Mouse (Mus musculus) liver, embryonic 12.5 days (tissue): ENCODE data around the gene Ostm1. TPM values are rescaled to one million over a fixed set of nuclear protein-coding genes. Genes with fewer than 3 reads are reported as not detected.

Source experiments
- ATAC-seq: fragments of 200-750 bp; cut with Nextera tagmentation; 2 replicates; pipeline ENCODE4 v1.8.0; 2017; ENCODE audit warnings: moderate number of reproducible peaks, mild to moderate bottlenecking, moderate library complexity
- H3K27ac ChIP-seq: fragments of 300-500 bp; sonication (generic); 2 replicates; pipeline ENCODE4 v1.5.1; 2016; ENCODE audit warnings: mild to moderate bottlenecking
- H3K27me3 ChIP-seq: fragments of 300-500 bp; sonication (generic); replicated peaks from 2 replicates; pipeline ENCODE4 v1.6.1; 2016; ENCODE audit warnings: mild to moderate bottlenecking, moderate library complexity
- H3K36me3 ChIP-seq: fragments of 300-500 bp; sonication (generic); 2 replicates; pipeline ENCODE4 v1.6.1; 2016; ENCODE audit warnings: mild to moderate bottlenecking, moderate library complexity
- H3K4me1 ChIP-seq: fragments of 300-500 bp; sonication (generic); 2 replicates; pipeline ENCODE4 v1.6.1; 2016
- H3K4me2 ChIP-seq: fragments of 300-500 bp; sonication (generic); 2 replicates; pipeline ENCODE4 v1.6.1; 2016; ENCODE audit warnings: mild to moderate bottlenecking, moderate library complexity
- H3K4me3 ChIP-seq: fragments of 300-500 bp; sonication (generic); 2 replicates; pipeline ENCODE4 v1.5.1; 2016; ENCODE audit warnings: mild to moderate bottlenecking, moderate library complexity
- H3K9ac ChIP-seq: fragments of 300-500 bp; sonication (generic); 2 replicates; pipeline ENCODE4 v1.6.1; 2016; ENCODE audit warnings: mild to moderate bottlenecking, moderate library complexity
- H3K9me3 ChIP-seq: fragments of 300-500 bp; sonication (generic); replicated peaks from 2 replicates; pipeline ENCODE4 v1.6.1; 2016; ENCODE audit warnings: mild to moderate bottlenecking, moderate library complexity
- WGBS: fragments of 180-500 bp; shearing (Covaris S2); methylation state at CpG from one replicate; pipeline ENCODE4 v1.1.7; 2016; ENCODE audit not compliant: insufficient replicate concordance; 5-methylcytosine and 5-hydroxymethylcytosine counted together
- polyA plus RNA-seq: library from polyadenylated mRNA; unstranded; fragments of >200 nt; fragmentation: Nextera tagmentation; extraction: Ambion mirVana; gene quantifications from 2 replicates; pipeline ENCODE4 v1.2.1, GENCODE M21; 2016

The Ostm1 gene
- polyA plus RNA-seq: 19.9 and 20.1 TPM in 2 replicates

DNA sequence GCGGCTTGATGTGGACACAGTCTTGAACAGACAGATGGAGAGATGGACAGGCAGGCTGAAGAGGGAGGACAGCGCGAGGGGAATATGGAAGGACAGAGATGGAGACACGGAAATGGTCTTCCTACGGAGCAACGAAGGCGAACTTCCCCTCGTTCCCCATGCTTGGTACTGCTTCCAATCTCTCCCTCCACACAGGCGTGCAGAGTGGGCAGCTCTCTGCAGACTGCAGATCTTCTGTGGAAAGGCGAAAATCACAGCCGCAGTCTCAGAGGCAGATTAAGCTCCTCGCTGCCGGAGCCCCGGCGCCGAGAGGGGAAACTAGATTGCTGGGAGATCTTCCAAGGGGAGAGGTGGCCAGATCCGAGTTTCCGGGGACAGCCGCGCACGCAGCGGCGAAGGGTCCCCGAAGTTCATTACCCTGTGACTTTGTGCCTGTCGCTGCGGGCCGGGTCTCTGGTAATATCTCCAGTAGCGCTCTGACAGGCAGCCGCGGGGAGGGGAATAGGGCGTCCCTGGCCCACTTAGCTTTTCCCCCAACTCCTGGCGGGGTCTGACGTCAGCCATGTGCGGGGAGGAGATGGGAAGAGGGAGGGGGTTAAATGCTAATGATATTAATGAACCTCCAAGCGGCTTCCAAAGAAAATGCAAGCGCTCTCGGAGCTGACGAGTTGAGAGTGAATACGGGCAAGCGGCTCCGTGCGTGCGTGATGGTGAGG, at the start of gene Ostm1, which contains the start of gene Nr2e1:
Gene Ostm1 (plus strand): TSS at position 666 of the 716 bp plus-strand sequence.
Gene Nr2e1 (minus strand): TSS at position 476 of the 716 bp plus-strand sequence.
- no peaks in the 10 kb centered on the region for H3K9me3 ChIP-seq
- H3K27ac ChIP-seq: no peak within 1 kb of the TSS
- H3K27me3 ChIP-seq: peaks cover 100% of the 10 kb centered on the region
- under 1% methylated on average over 43 of the region's 43 CpGs for WGBS
- H3K4me1 ChIP-seq: peaks cover 18% of the 10 kb centered on the region; the same call in 1 of the 2 replicates
- peak within 1 kb of the TSS; percentile 24 for H3K4me2 ChIP-seq
- no peaks in the 10 kb centered on the region for H3K36me3 ChIP-seq
- H3K9ac ChIP-seq: no peak within 1 kb of the TSS
- peak within 1 kb of the TSS; percentile 17; the same call in 1 of the 2 replicates for H3K4me3 ChIP-seq
- no peak for ATAC-seq

DNA sequence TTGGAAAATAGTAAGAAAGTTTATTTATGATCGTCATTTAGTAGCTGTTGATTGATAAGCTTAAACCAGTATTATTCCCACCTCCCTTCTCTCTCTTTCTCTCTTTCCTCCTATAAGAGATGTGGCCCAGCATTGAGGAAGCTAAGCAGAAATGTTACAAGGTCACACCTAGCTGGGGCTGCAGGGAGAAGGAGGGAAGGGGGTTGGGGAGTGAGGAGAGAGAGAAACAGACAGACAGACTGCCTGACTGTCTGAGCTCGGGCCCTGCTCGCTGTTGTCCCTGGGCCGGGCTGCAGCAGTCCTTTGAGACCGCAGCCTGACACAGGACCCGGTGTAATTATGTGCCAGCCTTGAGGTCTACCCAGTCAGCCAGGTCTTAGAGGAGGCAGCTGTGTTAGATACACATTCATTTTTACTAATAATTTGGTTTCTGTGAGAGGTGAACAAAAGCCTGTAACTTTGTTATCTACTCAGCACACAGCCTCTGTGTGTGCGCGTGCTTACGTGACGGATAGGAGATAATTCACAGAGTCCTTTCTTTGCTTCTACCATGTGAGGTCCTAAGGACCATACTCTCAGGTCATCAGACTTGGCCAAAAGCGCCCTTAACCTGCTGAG, 49.7 kb upstream of the Ostm1 start:
- Histone ChIP-seq H3K27me3 (no peaks in the 10 kb centered on the region), H3K9ac (peak overlapping the region; percentile 71), H3K27ac (peak overlapping the region; percentile 98), H3K4me1 (peaks cover 87% of the 10 kb centered on the region), H3K36me3 (peaks cover 66% of the 10 kb centered on the region), H3K4me2 (peak overlapping the region; percentile 70), H3K9me3 (no peaks in the 10 kb centered on the region), H3K4me3 (peak overlapping the region; percentile 38)
- WGBS: 30% methylated on average over 11 of the region's 11 CpGs
- ATAC-seq: peak; percentile 85

DNA sequence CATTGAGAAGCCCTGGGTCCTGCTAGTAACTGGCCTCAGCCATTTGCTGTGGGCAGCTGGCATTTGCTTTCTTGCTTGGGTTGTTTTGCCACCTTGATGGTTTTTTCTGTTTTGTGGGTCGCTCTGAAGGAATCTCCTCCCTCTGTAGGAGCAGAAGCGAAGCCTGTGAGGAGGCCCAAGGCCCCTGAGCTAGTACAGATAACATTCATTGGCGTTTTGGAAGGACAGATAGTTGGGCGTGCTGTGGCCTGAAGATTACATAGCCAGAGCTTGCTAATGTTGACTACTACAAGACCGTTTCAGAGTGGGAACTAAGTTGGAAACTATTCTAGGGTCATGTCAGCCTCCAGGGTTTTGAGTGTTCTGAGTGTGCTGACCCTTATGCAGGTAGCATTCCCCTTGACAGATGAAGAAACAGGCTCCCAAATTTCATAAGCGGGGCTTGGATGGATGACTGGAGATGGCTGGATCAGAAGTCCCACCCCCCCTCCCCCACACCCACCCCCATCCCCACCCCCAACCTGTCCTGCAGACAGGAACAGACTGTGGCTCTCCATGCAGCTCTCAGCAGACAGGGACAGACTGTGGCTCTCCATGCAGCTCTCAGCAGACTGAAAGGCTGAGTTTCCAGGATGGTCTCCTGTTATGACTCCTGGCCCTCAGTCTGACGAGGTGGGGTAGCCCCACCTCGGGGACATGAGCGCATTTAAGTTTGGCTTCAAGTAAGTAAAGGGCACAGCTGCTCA, 45.9 kb upstream of the Ostm1 start:
- peak overlapping the region; percentile 67 for H3K9ac ChIP-seq
- ATAC-seq: peak; percentile 90
- 26% methylated on average over 9 of the region's 9 CpGs for WGBS
- no peaks in the 10 kb centered on the region for H3K27me3 ChIP-seq
- H3K4me3 ChIP-seq: peak overlapping the region; percentile 32
- H3K27ac ChIP-seq: peak overlapping the region; percentile 98
- no peaks in the 10 kb centered on the region for H3K9me3 ChIP-seq
- peaks cover 37% of the 10 kb centered on the region for H3K36me3 ChIP-seq
- peaks cover 82% of the 10 kb centered on the region for H3K4me1 ChIP-seq
- peak overlapping the region; percentile 73 for H3K4me2 ChIP-seq

DNA sequence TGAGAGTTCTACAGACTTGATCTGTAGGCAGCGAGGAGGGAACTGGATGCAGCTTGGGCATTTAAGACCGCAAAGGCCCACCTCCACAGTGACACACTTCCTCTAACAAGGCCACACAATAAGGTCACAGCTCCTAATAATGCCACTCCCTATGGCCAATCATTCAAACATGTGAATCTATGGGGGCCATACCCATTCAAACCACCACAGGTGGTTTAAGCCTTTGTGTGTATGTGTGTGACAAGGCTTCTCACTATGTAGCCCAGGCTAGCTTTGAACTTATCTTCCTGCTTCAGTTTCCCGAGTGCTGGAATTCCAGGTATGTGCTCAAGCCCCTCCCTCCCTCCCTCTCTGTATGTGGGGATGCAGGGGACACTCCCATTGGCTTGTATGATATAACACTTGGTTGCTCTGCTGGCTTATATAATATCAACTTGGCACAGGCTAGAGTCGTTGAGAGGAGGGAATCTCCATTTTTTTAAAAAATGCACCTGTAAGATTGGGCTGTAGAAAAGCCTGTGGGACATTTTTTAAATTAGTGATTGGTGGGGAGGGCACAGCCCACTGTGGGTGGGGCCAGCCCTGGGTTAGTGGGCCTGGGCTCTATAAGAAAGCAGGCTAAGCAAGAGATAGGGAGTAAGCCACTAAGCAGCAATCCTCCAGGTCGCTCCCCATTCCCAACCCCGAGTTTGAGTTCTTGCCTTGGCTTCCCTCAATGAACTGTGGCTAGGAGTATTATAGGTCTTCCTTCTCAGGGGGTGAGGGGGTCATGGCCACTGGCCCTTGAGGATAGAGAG, 37.7 kb upstream of the Ostm1 start:
- peaks cover 24% of the 10 kb centered on the region; the same call in 1 of the 2 replicates for H3K27me3 ChIP-seq
- 66% methylated on average over 6 of the region's 6 CpGs for WGBS
- H3K4me2 ChIP-seq: no peak overlapping the region
- no peaks in the 10 kb centered on the region for H3K9me3 ChIP-seq
- H3K4me1 ChIP-seq: peaks cover 38% of the 10 kb centered on the region
- H3K9ac ChIP-seq: peak overlapping the region; percentile 14; the same call in 1 of the 2 replicates
- H3K36me3 ChIP-seq: no peaks in the 10 kb centered on the region
- H3K4me3 ChIP-seq: no peak overlapping the region
- ATAC-seq: peak; percentile 72
- H3K27ac ChIP-seq: peak overlapping the region; percentile 34; the same call in 1 of the 2 replicates

DNA sequence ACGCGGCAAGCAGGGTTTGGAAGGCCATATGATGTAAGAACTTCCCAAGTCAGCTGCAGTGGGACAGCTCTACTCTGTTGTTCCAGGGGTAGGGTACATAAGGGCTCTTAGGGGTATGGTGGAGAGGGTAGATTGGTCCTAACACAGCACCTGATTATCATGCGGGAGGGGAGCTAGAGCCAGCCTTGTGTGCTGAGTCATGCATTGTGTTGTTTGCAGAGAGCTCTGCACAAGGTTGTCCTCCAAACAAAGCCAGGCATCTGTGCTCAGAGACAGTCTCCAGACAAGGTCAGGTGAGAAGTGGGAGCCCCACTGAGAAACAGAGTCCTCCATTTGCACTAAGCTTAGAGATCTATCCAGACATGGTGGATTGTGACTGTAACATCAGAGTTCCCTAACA, 37.1 kb upstream of the Ostm1 start:
- WGBS: 80% methylated on average over 3 of the region's 3 CpGs
- Histone ChIP-seq H3K4me3 (no peak overlapping the region), H3K4me2 (no peak overlapping the region), H3K4me1 (peaks cover 36% of the 10 kb centered on the region), H3K27ac (peak overlapping the region; percentile 34; the same call in 1 of the 2 replicates), H3K9ac (peak overlapping the region; percentile 14; the same call in 1 of the 2 replicates), H3K27me3 (peaks cover 30% of the 10 kb centered on the region), H3K36me3 (no peaks in the 10 kb centered on the region), H3K9me3 (no peaks in the 10 kb centered on the region)
- ATAC-seq: peak; percentile 86

DNA sequence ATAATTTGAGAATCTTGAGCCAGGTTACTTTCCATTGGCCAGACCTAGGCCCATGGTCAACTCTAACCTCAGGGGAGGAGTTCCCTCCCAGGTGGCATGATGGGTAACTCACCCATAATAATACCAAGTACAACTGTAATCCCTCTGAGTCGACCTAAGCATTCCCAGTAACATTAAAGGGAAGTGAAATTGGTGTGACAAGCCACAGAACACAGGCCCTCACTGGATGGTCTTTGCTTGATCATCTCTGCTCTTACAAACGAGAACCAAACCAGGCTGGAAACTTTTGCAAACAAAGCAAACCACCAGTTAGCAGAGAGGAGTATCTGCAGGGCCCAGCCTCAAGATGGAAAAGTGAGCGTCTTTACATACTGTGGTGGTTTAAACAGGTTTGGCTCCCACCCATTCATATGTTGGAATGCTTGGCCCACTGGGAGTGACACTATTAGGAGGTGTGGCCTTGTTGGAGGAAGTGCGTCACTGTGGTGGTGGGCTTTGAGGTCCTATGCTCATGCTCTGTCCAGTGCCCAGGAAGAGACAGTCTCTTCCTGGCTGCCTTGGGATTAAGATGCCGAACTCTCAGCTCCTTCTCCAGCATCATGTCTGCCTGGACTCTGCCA, 23.9 kb upstream of the Ostm1 start:
- Histone ChIP-seq H3K4me3 (no peak overlapping the region), H3K9ac (no peak overlapping the region), H3K4me2 (no peak overlapping the region), H3K36me3 (no peaks in the 10 kb centered on the region), H3K9me3 (no peaks in the 10 kb centered on the region), H3K4me1 (peaks cover 4% of the 10 kb centered on the region; the same call in 1 of the 2 replicates), H3K27ac (no peak overlapping the region), H3K27me3 (peaks cover 75% of the 10 kb centered on the region)
- WGBS: 53% methylated on average over 5 of the region's 5 CpGs
- no peak for ATAC-seq

DNA sequence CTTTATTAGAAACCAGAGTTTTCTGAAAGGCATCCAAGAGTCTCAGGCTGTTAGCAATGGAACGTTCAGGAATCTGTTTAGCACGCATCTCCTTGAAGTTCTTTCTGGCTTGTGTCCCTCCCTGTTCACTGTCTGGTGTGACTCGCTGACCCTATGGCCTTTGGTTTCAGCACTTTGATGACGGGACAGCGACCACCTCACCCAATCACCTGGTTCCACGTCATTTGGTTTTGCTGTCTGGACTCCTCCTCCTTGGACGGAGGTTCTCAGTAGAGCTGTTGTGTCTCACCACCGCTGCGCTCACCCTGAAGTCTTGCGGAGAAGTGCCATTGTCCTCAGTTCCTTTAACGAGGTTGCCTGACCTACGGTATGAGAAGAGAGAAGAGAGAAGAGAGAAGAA, 21.4 kb upstream of the Ostm1 start:
- ATAC-seq: no peak
- Histone ChIP-seq H3K9me3 (no peaks in the 10 kb centered on the region), H3K27me3 (peaks cover 85% of the 10 kb centered on the region), H3K4me2 (0 out of 2 replicates have a peak overlapping the region, but pooled peaks have one; percentile 4), H3K4me3 (no peak overlapping the region), H3K27ac (no peak overlapping the region), H3K36me3 (no peaks in the 10 kb centered on the region), H3K9ac (no peak overlapping the region), H3K4me1 (peaks cover 4% of the 10 kb centered on the region; the same call in 1 of the 2 replicates)
- WGBS: 6% methylated on average over 12 of the region's 12 CpGs

DNA sequence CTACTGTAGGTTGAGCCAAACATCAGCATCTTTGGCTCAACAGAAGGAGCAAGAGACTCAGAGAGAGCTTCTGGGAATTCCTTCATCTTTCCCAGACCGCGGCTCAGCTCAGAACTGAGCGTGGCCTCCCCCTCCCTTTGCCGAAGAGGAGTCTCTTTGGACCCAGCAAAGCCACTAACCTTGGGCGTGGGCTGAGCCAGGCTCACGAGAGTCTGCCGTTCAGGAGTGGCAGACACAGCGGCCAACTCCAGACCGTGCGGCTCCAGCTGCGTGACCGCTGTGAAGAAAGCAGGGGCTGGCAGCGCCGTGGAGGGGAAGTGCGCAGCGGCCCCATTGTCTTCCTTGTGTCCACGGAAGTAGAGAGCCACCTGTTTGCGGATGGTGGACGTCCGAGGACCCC, 11.1 kb upstream of the Ostm1 start:
- Histone ChIP-seq H3K4me1 (no peaks in the 10 kb centered on the region), H3K4me3 (no peak overlapping the region), H3K36me3 (no peaks in the 10 kb centered on the region), H3K27ac (no peak overlapping the region), H3K4me2 (no peak overlapping the region), H3K9me3 (no peaks in the 10 kb centered on the region), H3K27me3 (peaks cover 97% of the 10 kb centered on the region), H3K9ac (no peak overlapping the region)
- 4% methylated on average over 20 of the region's 20 CpGs for WGBS
- no peak for ATAC-seq

DNA sequence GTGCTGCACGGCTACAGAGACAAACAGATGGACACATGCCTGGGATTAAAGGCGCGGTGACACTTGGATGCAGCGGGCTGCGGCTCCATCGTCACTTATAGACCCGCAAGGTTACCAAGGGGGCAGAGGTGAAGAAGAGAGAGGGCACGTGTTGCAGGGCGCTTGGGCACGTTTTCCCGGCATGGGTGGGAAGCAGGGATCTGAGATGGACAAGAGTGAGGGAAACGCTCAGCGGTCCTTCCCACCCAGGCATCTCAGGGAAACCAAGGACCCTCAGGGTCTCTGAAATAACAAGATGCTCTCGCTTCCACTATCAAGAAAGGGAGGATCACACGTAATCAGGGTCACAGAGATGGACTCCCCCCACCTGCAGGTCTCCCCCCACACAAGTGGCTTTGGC, 10.7 kb upstream of the Ostm1 start:
- H3K9ac ChIP-seq: no peak overlapping the region
- H3K27me3 ChIP-seq: peaks cover 98% of the 10 kb centered on the region
- no peaks in the 10 kb centered on the region for H3K36me3 ChIP-seq
- 5% methylated on average over 15 of the region's 15 CpGs for WGBS
- no peak for ATAC-seq
- H3K27ac ChIP-seq: no peak overlapping the region
- H3K4me2 ChIP-seq: no peak overlapping the region
- no peak overlapping the region for H3K4me3 ChIP-seq
- H3K9me3 ChIP-seq: no peaks in the 10 kb centered on the region
- no peaks in the 10 kb centered on the region for H3K4me1 ChIP-seq

DNA sequence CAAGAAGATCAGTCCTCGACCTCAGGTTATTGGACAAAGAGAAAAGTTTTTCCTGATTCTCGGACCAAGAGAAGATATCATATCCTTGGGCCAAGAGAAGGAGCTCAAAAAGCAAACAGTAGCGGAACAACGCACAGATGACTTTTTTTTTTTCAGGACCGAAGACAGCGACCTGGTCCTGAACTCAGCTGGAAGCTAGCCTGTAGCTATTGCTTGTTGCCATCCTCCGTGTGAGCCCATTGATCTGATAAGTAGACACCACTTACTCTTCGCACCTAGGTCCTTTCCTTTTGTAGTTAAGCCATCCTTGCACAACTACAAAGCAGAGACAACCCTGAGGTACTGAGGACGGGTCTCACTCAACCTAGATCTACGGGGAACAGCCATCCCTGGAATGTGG, 9.0 kb upstream of the Ostm1 start:
- Histone ChIP-seq H3K4me1 (peaks cover under 1% of the 10 kb centered on the region; the same call in 1 of the 2 replicates), H3K9ac (no peak overlapping the region), H3K4me2 (no peak overlapping the region), H3K27ac (no peak overlapping the region), H3K27me3 (peaks cover 99% of the 10 kb centered on the region), H3K9me3 (no peaks in the 10 kb centered on the region), H3K36me3 (no peaks in the 10 kb centered on the region), H3K4me3 (no peak overlapping the region)
- 5% methylated on average over 10 of the region's 10 CpGs for WGBS
- no peak for ATAC-seq
